Mouse (Mus musculus) telencephalon, adult 2 months (tissue): ENCODE measurements around the gene Cemip2.

ENCODE experiments used
- DNase-seq: peaks from one replicate; pipeline ENCODE4 v3.0.0-alpha.2; 2011; ENCODE audit warnings: low read depth, low spot score

The Cemip2 gene

DNA sequence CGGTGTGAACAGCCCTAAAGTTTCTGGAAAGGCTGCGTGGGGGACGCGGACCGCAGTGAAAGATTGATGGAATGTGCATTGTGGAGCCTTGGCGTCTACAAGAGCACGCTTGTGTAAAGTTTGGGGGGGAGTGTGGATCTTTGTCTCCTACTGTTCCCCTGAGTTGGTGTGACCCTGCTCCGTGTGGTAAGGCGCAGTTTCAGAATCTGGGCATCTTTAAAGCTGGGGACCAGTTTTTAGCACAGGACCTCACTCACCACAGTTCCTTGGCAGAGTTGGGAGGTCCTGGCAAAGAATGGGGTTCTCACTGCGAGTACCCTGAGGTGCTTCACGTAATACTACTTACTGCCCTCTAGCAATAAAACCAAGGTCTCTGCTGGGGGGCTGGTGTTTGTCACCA, 964 bp downstream of the Cemip2 start:
- no peak for DNase-seq

DNA sequence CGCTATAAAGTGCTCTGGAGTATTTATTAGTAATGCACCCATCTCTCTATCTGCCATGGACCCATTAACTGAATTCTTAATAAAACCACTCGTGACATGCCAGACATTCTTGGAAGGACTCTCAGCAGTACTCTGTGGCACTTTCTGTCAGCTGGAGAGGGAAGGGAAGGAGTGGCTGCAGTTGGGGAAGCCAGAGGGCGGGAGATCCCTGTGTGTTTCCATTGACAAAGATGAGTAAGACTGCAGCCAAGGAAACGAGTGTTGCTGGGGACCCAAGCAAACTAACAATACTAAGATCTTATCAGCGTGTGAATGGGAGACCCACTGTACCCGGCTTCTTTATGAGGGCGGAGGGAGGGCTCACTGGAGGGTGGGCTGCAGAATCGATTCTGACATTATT, 2.5 kb downstream of the Cemip2 start:
- no peak for DNase-seq

DNA sequence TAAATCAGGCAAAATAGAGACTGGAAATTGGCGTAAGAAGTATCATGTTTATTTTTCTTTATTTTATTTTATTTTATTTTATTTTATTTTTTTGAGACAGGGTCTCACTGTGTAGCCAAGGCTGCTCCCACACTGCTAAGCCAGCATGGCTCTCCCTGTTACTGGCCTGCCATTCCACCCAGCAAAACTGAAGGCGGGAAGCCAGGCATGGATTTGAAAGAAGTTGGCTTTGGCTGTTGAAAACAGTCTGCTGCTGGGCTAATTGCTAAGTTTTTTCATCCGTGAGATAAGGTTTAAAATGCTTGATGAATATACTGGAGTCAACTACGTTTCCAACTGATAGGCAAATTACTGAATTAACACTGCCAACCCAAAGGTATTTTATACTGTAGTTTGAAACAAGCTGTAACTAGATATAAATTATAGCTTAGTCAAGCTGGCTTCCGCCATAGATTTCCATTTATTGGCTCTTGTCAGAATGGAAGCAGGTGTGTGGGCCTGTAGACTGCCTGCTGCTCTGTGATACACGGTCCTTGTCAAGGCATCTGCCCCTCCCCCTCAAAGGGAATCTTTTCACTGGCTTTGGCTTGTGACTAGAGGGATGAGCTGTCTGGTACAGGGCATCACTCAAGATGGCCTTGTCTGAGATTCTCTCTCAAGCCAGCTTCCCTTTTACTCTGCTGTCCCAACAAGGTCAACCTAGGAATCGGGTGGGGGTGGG, 3.1 kb downstream of the Cemip2 start:
- no peak for DNase-seq

DNA sequence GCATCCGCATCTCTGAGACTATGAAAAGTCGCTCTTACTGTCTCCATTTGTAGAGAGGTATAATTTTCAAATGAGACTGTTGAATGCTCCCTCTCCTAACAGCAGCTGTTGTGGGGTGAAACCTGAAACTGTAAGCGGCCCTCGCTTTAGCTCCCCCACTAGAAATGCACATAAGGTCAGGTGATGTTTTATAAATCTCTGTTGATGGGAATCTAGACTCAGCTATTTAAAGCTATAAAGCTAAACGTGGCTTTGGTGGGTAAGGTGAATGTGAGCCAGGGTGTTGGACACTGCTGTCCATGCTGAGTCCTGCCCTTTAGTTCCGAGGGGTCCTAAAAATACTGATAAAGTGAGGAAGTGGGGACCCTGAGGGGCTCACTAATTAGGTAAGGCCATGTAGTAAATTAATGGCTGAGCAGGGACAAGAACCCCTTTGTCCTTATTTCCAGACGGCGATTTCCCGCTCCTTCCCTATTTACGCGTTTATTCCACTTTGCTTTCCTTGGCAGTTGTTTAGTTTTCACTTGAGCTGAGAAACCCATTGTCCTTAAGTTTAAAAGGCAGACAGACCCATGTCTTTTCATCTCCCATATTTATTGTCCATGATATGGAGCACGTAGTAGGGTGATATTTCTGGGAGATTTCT, 3.8 kb downstream of the Cemip2 start:
- DNase-seq = no peak

DNA sequence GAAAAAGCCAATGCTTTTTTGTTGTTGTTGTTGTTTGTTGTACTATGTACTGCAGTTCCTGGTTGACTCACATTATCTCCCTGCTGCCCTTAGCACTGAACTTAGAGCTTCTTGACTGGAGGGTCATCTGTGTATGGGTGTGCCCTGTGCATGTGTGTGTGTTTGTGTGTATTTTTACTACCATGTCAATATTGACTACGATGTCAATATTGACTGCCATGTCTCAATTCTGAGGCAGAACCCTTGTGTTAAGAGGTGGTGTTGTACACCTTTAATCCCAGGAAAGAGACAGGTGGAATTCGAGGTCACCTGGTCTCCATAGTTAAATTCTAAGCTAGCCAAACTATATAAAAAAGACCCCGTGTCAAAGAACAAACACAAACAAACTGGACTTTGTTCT, 5.6 kb downstream of the Cemip2 start:
- no peak for DNase-seq

DNA sequence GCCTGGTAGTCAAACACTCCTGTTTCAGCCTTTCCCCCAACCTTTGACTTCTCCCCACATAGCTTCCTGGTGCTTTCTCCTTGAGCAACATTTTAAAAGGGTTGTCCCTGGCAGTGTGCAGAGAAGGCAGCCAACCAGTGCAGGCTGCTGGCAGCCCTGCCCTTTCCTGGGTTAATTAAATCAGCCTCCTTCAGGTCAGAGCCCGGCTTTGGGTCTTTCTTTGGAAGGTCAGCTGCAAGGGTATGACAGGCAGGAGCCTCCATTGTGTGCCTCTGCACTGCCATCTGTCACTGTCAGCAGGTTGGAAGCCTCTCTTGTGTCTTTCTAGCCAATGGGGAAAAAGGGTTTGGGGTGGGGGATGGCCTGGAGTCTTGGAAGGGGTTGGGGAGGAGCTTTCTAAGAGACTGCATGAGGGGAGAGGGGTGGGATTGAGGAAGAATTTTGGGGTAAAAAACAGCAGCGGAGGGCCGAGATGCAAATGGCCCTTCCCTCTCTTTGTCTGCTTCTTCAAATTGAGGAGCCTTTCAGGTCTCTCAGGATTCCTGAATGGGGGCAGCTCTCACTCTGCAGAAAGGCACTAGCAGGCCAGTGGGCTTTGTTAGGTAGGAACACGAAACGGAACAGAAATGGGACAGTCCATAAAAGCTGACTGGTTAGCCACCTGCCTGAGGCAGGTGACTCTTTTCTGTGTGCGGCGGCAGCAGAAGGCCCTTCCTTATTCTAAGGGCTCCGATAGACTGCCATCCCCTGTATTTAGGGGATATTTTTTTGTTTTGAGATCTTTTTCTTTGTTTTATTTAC, 6.4 kb downstream of the Cemip2 start:
- no peak for DNase-seq

DNA sequence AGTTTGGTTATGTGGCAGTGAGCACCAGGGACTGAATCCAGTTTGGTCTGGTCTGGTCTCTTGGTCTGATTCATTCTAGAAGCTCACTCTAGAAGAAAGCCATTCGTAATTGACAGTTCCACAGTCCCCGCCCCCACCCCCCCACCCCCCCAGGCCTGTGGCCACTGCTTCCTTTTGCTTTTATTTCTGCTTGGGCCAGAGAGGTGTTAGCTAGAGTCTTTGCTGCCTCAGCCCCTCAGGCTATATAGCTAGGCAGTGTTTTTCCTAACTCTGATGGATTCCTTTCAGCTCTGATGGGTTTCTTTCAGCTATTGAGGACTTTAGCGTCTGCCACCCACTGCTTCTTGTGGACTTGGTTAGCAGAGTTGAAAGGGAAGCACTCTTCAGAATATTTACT, 7.0 kb downstream of the Cemip2 start:
- no peak for DNase-seq

DNA sequence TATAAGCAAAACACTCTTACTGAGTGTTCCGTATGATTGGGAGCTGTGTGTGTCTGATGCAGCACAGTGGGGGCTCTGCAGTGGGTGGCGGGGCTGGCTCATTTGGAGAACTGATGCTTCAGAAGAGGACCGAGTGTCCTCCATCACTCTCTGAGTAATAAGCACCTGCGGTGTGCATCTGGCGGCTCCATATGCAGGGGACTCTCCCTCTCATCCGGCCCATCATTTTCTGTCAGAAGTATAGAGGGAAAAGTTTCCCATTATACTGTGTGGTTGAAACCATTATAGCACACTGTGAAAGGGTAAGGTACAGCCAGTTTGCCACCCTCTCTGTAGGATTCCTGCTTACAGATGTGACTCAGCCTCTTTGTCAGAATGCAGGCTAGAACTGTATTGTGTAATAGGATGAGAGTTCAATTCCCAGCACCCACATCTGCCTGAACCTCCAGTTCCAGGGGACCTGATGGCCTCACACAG, 8.9 kb downstream of the Cemip2 start:
- no peak for DNase-seq

DNA sequence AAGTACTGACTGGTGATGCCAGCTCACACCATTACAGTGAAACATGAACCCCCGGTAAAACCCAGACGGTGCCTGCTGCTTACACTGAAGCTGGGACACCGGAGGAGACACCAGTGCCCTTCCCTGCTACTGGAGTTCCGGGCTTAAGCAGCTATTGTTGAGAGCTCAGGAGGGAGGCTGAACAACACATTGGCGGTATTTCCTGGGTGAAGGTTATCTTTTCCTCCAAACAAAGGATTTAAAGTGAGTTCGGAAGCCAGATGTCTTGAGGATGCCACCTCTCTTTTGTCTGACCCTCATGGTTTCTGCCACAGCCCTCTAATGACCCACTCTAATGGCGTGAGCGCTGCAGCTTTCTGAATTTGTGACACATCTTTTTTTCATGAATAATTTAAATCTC, 10.9 kb downstream of the Cemip2 start:
- no peak for DNase-seq

DNA sequence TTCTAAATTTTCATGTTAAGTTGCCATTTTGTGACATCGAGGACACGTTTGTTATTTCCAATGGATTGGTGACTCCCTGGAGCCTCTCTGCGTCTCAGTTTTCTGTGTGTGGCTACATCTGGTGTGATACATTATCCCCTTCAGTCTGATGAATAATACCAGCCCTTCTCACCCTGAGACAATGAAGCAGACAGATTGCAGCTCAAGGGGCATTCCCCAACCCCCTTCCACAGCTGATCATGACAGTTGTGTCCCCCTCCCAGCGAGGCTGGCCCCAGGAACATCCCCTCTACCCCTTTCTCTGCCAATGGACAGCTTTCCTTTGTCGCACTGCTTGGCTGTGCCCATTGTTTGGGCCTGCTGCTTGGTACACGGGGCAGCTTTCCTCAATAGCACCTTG, 11.5 kb downstream of the Cemip2 start:
- no peak for DNase-seq

DNA sequence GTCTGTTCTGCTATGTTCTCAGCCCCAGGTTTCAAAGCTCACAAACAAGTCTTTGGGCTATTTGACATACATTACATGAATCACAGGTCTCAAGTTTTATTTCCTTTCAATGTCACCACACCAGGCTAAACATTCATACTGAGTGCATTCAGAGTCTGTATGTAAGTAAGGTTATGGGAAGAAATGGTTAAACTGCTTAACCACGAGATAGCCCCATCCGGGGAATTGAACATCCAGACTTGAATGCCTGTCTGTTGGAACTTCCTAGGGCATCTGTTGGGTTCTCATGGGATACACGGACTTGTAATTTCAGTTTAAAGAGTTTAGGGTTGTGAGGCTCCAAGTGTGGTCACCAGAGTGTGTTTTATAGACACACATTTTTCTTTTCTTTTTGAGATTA, 13.2 kb downstream of the Cemip2 start:
- DNase-seq = no peak

DNA sequence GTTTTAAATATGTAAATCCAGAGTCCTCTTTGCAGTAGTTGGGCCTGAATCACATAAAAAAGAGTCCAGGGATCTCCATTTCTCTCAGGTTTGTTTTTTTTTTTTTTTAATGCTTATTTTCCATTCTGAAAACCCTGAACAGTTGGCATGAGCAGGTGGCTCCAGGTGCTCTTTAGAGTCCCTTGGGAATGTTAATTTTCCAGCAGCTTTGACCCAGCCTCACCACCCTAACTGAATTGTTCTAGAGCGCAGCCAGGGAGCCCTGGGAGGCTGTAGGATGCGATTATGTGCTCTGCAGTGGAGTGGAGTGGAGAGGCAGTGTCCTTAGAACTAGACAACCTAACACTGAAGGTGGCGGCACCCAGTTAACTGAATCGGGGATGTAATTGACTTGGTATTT, 13.7 kb downstream of the Cemip2 start:
- DNase-seq = no peak

DNA sequence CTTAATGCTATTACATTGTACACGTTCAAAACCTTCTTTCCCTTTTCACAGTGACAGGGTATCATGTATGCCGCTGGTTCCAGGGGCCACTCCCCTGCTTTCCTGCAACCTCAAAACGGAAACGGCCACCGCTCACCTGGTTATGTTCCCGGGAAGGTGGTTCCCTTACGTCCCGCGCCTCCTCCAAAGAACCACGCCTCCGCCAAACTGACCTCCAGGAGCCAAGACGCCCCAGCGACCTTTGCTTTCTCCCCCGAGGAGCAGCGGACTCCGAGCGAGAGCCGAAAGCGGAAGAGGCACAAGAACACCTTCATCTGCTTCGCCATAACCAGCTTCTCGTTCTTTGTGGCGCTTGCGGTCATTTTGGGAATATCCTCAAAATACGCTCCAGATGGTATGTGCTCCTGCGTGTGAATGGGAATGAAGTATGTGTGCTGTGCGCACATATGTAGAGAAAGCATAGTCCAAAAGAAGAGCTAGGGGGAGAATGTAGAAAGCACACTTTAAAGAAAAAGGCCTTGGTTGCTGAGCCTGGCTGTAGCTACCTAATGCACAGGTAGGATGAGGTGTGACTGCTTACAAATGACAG, 14.5 kb downstream of the Cemip2 start:
- no peak for DNase-seq

DNA sequence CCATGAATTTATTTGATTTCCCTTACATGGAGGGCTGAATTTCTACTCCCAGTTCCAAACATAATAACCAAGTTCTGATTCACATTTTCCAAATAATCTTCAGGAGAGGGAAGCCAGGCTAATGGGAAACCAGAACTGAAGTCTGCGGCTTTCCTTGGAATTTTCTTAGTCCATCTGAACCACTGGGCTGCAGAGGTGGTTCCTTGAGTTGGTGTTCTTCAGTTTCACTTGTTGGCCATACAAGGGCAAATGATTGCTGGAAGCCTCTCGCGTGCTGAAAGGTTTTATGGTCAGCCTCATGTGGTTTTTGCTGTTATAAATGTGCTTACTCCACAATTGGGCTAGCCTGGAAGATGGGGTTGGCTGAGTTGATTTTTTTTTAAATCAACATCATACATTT, 16.4 kb downstream of the Cemip2 start:
- DNase-seq = no peak

DNA sequence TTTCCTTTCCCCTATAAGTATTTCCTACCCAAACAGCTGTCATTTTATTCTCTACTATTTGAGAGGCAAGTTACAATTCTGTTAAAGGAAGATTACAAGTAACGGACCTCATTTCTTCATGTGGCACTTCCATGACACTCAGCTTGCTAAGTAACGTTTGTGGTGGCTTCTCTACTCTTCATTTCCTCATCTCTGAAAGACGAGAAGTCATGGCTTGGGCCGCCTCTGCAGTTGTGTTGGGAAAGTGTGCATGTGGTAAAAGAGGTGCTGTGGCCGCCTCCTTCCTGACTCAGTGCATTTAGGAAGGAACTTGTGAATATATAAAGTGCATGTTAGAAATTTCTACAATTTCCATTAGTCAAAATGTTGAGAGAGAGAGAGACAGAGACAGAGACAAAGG, 18.2 kb downstream of the Cemip2 start:
- no peak for DNase-seq

DNA sequence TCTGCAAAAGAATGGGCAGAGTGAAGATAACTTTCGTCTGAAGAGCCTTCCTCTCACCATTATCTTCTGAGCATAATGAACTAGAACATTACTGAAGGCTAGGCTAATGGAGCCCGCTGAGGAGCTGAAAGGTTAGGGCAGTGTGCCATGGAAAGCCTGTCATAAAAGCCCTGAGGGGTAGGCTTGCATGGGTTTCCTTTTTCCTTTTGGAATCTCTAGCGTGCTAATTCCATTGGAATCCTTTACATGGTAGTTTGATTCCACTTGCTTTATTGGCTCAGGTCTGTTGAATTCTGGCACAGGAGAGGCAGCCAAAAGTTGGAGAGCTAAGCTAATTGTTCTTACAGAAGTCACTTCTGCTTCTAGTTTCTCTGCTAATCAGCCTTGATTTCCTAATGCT, 20.6 kb downstream of the Cemip2 start:
- no peak for DNase-seq

DNA sequence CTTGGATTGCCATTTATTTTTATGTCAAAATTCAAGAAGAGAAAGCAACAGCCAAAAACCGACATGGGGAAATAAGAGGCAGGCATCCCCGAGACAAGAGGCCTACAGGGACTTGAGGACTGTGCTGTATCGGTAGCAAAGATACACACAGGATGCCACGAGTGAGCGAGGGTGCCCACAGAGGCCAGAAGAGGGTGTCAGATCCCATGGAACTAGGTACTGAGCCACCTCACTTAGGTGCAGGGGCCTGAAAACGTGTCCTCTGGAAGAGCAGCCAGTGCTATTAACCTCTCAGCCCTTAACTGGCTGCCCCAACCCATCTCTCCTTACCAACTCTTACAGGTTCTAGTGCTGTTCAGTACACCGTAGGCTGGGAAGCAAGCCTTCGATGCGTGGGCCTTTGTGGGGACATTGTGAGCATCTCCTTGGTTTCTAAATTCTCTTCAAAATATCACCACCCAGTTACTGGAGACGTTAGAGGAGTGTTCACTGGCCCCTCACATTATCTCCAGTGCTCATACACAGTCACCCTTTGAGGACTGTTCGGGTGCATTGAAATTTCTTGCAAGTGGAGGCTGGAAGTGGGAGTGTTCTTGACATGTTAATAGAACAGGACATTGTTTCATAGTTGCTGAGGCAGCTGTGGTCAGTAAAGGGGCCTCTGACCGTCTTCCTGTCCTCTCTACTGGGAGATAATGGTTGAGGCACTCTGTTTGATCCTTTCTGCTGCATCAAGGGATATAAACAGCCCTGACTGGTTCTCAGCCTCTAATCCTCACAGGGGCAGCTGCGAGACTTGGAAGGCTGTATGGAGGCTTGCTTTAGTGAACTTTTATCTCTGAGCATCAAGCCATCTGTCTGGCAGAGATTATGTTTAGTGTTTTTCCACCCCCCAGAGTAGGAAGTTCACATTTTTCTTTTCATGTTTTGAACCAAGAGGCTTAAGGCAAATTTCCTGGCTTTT, 21.6 kb downstream of the Cemip2 start:
- no peak for DNase-seq

DNA sequence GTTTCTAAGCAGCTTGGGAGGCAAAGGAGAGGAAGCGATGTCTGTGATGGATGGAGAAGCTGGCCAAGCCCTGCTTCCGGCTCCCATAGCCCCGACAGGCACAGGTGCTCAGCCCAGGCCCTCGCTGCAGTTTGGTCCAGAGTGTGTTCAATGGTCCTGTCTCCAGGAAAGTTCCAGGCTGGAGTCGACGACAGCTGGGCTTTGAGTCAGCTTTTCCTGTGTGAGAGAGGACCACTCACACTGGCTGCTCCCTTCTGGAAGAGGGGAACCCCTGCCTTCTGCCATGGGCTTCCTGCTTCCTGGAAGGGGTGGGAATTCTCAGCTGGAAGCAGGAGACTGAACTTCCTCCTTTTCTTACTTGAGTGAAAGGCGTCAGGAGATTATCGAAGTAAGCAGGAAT, 26.3 kb downstream of the Cemip2 start:
- no peak for DNase-seq

DNA sequence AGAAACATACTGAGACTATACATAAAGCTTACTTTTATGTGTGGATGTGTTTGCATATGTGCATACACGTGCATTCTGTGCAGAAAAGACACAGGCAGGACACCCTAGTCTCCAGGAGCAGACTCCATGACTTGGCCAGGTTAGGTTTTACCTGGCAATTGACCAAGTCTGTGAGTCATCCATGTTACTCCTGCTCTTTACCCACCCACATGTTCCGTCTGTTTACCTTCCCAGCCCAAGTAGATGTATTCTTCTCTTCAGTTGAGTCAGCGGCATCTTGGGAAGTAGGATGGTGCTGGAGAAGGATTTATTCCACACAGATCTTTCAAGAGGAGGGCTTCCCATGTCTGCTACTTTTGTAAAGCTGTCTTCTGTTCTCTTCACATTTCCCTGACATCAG, 27.2 kb downstream of the Cemip2 start:
- peak; percentile 75 for DNase-seq

DNA sequence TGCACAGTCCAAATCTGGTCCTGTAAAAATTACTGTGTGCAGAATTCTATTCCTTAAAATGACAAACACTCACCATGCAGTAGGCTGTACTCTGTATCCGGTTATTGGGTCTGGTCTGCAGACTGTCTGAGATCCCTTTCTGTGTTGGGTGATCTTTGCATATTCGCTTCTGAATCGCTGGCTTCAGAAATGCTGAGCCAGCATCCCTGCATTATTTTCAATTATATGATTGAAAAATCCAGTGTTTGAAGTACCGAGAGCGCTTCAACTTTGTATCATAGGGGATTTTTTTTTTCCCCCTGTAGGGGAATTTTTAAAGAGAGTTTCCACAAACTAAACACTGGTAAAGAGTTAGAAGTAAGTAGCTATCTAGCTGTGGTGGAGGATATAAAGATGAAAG, 32.0 kb downstream of the Cemip2 start:
- no peak for DNase-seq

DNA sequence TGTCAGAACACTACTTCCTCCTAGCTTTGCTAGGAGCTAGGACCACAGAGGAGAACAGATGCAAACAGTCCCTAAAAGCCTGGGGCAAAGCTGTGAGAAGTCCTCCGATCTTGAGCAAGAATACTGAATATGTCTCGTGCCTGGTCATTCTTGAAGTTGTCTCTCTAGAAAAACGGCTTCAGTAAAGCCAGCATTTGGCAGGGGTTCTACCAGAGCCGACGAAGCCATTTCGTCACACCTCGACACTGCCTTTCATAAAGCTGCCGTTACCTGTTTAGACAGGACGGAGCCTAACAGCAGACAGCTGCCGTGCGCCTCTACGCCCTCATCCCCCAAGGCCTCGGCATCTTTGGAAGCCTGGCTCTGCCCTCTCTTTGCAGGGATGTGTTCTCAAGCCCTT, 35.4 kb downstream of the Cemip2 start:
- no peak for DNase-seq
